Mouse (Mus musculus): Measurements from ENCODE around the gene Mt3. TPM values are rescaled to one million over a fixed set of nuclear protein-coding genes. Genes with fewer than 3 reads are reported as not detected.
A peak's percentile ranks its signal among the peaks of the same experiment; 100 is the strongest.

Mt3 gene
- polyA plus RNA-seq, 1 experiment from 2014 or later = 0.95 TPM

DNA sequence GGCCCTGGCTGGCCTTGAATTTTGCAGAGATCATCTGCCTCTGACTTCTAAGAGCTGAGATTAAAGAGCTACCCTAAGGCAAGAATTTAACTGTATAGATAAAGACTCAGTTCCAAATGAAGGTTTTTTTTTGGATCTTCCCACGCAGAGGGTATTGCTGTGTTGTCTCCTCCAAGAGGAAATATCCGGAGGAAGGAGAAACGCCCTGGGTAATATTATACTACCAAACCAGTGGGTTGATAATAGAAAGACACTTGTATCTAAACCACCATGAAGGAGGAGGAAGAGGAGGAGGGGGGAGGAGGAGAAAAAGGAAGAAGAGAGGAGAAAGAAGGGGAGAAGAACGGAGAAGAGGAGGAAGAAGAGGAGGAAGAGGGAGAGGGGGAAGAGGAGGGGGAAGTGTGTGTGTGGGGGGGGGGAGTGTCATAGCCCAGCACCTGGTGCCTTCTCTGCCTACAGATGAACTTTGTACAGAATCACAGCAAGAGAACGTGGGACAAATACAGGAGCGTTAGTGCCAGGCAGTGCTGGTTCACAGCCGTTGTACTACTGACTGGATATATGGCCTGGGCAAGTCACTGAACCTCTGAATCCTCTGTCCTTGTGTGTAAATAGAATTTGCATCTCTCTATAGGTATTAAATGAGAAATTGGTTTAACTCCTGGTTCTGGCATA lies 25.4 kb downstream of the Mt3 start:
- DNase-seq (ENCODE audit: low spot score) = no peak
- H3K9me3 ChIP-seq (ENCODE audit: control insufficient read depth, low read length) = no peaks in the 10 kb centered on the region
- 61% methylated on average over 7 of the region's 7 CpGs for WGBS
- H3K4me3 ChIP-seq (ENCODE audit: low read depth, low read length) = peak overlapping the region; percentile 75; the same call in 1 of the 2 replicates
- H3K27me3 ChIP-seq (replicated peaks; ENCODE audit: control insufficient read depth, insufficient read depth, low read length) = peaks cover 19% of the 10 kb centered on the region
- no peak for ATAC-seq (replicated peaks; ENCODE audit: low FRiP score)
- H3K27ac ChIP-seq (ENCODE audit: low read depth, low read length) = peak overlapping the region; percentile 88; the same call in 1 of the 2 replicates
- H3K9ac ChIP-seq (ENCODE audit: low read depth, low read length) = peak overlapping the region; percentile 91
- peaks cover 19% of the 10 kb centered on the region for H3K4me1 ChIP-seq (replicated peaks; ENCODE audit: control insufficient read depth, insufficient read depth, low read length)
- peak overlapping the region; percentile 79 for H3K4me2 ChIP-seq
- H3K36me3 ChIP-seq (ENCODE audit: control insufficient read depth, insufficient read depth, low read length) = no peaks in the 10 kb centered on the region

DNA sequence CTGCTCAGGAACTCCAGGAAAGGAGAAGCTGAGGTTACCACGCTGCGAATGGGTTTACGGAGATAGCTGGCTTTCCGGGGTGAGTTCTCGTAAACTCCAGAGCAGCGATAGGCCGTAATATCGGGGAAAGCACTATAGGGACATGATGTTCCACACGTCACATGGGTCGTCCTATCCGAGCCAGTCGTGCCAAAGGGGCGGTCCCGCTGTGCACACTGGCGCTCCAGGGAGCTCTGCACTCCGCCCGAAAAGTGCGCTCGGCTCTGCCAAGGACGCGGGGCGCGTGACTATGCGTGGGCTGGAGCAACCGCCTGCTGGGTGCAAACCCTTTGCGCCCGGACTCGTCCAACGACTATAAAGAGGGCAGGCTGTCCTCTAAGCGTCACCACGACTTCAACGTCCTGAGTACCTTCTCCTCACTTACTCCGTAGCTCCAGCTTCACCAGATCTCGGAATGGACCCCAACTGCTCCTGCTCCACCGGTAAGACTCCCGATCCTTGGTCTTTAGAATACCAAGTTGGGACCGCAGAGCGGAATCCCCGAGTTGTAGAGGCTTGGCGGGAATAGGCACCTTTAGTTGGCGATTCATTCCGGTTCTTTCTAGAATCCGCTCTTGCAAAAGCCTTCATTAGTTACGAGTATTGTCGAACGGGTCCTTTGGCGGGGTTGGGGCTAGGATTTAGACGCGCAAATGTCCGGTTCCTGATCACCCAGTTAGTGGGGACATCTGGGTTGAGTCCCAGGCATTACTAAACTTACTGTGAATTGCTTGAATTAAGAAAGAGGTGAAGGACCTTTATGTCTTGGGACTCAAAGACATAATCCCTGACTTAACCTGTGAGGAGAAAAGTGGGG lies 26.7 kb downstream of the Mt3 start, which contains the start of gene Mt1:
TSS of gene Mt1 (plus strand) at position 226 of the 856 bp plus-strand sequence.
- peak within 1 kb of the TSS; percentile 91 for H3K9ac ChIP-seq (ENCODE audit: low read depth, low read length)
- no peaks in the 10 kb centered on the region for H3K36me3 ChIP-seq (ENCODE audit: control insufficient read depth, insufficient read depth, low read length)
- peak within 1 kb of the TSS; percentile 79 for H3K4me2 ChIP-seq
- under 1% methylated on average over 50 of the region's 50 CpGs for WGBS
- ATAC-seq (replicated peaks; ENCODE audit: low FRiP score) (peak; percentile 90), DNase-seq (ENCODE audit: low spot score) (peak; percentile 92)
- peaks cover 26% of the 10 kb centered on the region for H3K4me1 ChIP-seq (replicated peaks; ENCODE audit: control insufficient read depth, insufficient read depth, low read length)
- H3K9me3 ChIP-seq (ENCODE audit: control insufficient read depth, low read length) = no peaks in the 10 kb centered on the region
- peak within 1 kb of the TSS; percentile 94 for H3K27ac ChIP-seq (ENCODE audit: low read depth, low read length)
- peaks cover 26% of the 10 kb centered on the region for H3K27me3 ChIP-seq (replicated peaks; ENCODE audit: control insufficient read depth, insufficient read depth, low read length)
- H3K4me3 ChIP-seq (ENCODE audit: low read depth, low read length) = peak within 1 kb of the TSS; percentile 75

DNA sequence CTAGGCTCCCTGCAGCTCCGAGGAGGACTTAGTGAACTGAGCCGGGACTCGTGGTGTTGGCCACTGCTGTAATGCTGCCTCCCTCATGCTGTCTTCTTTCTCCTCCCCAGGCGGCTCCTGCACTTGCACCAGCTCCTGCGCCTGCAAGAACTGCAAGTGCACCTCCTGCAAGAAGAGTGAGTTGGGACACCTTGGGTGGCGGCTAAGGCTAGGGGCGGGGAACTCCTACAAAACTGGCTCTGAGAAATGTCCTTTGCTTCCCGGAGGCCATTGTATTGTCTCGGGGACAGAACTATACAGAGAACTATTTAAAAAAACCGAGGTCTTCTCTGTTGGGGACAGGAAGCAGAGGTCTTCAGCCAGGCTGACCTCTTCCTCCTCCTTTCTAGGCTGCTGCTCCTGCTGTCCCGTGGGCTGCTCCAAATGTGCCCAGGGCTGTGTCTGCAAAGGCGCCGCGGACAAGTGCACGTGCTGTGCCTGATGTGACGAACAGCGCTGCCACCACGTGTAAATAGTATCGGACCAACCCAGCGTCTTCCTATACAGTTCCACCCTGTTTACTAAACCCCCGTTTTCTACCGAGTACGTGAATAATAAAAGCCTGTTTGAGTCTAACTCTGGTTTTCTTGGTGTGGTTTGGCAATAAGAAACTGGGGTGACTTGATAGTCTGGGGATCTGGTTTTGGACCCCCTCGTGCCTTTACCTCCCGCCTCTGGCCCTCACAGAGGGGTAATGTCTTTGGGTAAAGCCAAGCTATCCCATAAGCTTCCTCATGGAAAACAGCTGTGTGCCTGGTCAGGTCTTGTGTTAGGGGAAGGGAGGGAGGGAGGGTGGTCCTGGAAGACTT lies 27.5 kb downstream of the Mt3 start:
- H3K9ac ChIP-seq (ENCODE audit: low read depth, low read length) = peak overlapping the region; percentile 91
- peaks cover 28% of the 10 kb centered on the region for H3K4me1 ChIP-seq (replicated peaks; ENCODE audit: control insufficient read depth, insufficient read depth, low read length)
- H3K9me3 ChIP-seq (ENCODE audit: control insufficient read depth, low read length) = no peaks in the 10 kb centered on the region
- no peaks in the 10 kb centered on the region for H3K36me3 ChIP-seq (ENCODE audit: control insufficient read depth, insufficient read depth, low read length)
- H3K4me2 ChIP-seq = peak overlapping the region; percentile 79
- ATAC-seq (replicated peaks; ENCODE audit: low FRiP score) (no peak), DNase-seq (ENCODE audit: low spot score) (peak; percentile 62)
- H3K27ac ChIP-seq (ENCODE audit: low read depth, low read length) = peak overlapping the region; percentile 94
- WGBS = 4% methylated on average over 25 of the region's 25 CpGs
- peaks cover 29% of the 10 kb centered on the region for H3K27me3 ChIP-seq (replicated peaks; ENCODE audit: control insufficient read depth, insufficient read depth, low read length)
- H3K4me3 ChIP-seq (ENCODE audit: low read depth, low read length) = peak overlapping the region; percentile 75

DNA sequence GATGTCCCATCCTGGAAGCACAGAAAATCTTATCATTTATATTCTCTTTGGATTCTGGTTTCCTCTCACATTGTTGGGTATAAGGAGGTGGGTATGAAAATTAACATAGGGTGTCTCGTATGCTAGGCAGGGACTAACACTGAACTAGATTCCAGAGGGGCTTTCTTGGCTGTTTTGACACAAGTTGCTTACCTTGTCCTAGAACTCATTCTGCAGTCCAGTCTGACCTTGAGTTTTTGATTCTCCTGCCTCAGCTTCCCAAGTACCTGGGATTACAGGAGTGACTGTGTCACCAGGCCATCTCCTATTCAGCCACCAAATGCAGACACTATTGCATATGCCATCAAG lies 28.1 kb downstream of the Mt3 start:
- no peak for ATAC-seq (replicated peaks; ENCODE audit: low FRiP score)

DNA sequence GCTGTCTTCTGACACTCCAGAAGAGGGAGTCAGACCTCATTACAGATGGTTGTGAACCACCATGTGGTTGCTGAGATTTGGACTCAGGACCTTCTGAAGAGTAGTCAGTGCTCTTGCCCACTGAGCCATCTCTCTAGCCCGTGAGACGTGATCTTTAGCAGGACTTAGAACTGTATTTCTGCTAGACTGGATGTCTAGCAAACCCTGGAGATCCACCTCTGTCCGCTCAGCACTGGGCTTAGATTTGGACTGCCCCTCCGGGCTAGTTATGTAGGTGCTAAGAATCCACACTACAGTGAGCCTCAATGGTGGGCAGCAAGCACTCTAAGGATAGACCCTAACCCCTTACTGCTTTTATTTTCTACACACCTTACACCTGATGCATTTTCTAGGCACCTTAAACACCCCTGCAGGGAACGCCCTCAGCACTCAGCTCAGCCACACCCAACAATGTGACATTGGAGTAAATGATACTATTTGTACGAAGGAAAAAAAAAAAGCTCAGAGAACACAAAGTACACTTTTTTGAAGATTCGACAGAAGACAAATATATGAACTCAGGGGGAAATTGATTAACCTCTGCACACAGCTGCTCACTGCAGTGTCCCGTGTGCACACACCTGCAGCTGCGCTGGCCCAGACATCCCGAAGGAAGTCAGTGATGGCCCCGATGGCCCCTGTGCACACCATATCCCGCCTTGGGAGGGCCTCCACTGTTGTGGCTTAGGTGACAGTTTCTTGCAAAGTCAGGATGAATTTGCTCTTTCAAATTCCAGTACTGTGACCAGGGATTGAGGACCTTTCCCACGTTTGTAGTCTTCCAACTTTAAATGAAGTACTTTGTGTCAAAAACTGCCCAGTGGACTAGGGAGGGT lies 29.9 kb downstream of the Mt3 start:
- peaks cover 40% of the 10 kb centered on the region for H3K27me3 ChIP-seq (replicated peaks; ENCODE audit: control insufficient read depth, insufficient read depth, low read length)
- ATAC-seq (replicated peaks; ENCODE audit: low FRiP score) = no peak
- no peak for DNase-seq (ENCODE audit: low spot score)
- H3K4me2 ChIP-seq = peak overlapping the region; percentile 78
- H3K9me3 ChIP-seq (ENCODE audit: control insufficient read depth, low read length) = no peaks in the 10 kb centered on the region
- peak overlapping the region; percentile 43 for H3K4me3 ChIP-seq (ENCODE audit: low read depth, low read length)
- H3K36me3 ChIP-seq (ENCODE audit: control insufficient read depth, insufficient read depth, low read length) = no peaks in the 10 kb centered on the region
- 0 out of 2 replicates have a peak overlapping the region, but pooled peaks have one; percentile 37 for H3K9ac ChIP-seq (ENCODE audit: low read depth, low read length)
- peak overlapping the region; percentile 82 for H3K27ac ChIP-seq (ENCODE audit: low read depth, low read length)
- WGBS = 62% methylated on average over 13 of the region's 13 CpGs
- peaks cover 40% of the 10 kb centered on the region for H3K4me1 ChIP-seq (replicated peaks; ENCODE audit: control insufficient read depth, insufficient read depth, low read length)

More for the DNA sequence above, 28.1 kb downstream of the Mt3 start:
- no peak for DNase-seq (ENCODE audit: low spot score)
- Histone ChIP-seq H3K36me3 (ENCODE audit: control insufficient read depth, insufficient read depth, low read length) (no peaks in the 10 kb centered on the region), H3K27ac (ENCODE audit: low read depth, low read length) (peak overlapping the region; percentile 94), H3K4me2 (peak overlapping the region; percentile 79), H3K4me1 (replicated peaks; ENCODE audit: control insufficient read depth, insufficient read depth, low read length) (peaks cover 28% of the 10 kb centered on the region), H3K27me3 (replicated peaks; ENCODE audit: control insufficient read depth, insufficient read depth, low read length) (peaks cover 30% of the 10 kb centered on the region), H3K9ac (ENCODE audit: low read depth, low read length) (peak overlapping the region; percentile 91), H3K9me3 (ENCODE audit: control insufficient read depth, low read length) (no peaks in the 10 kb centered on the region), H3K4me3 (ENCODE audit: low read depth, low read length) (peak overlapping the region; percentile 75)
- WGBS = 76% methylated on average over 1 of the region's 1 CpGs

DNA sequence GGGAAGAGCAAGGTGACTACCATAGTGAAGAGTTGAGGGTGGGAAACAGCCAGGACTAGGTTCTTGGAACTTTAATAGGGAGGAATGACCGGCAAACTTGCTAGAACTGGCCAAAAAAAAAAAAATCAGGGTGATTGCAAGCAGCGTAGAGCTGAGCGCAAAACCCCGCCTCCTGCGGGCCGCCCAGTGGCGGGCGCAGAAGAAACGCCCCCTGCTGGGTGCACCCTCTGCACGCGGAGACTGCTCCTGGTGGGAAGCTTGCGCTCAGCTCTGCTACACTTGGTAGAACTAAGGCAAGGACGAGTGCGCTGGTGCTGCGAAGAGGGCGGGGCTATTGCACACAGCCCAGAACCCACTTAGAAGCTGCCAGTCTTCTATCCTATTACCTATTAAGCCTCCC lies 30.7 kb downstream of the Mt3 start:
- Histone ChIP-seq H3K27me3 (replicated peaks; ENCODE audit: control insufficient read depth, insufficient read depth, low read length) (peaks cover 44% of the 10 kb centered on the region), H3K9ac (ENCODE audit: low read depth, low read length) (peak overlapping the region; percentile 47), H3K36me3 (ENCODE audit: control insufficient read depth, insufficient read depth, low read length) (no peaks in the 10 kb centered on the region), H3K9me3 (ENCODE audit: control insufficient read depth, low read length) (no peaks in the 10 kb centered on the region), H3K27ac (ENCODE audit: low read depth, low read length) (peak overlapping the region; percentile 82), H3K4me2 (peak overlapping the region; percentile 78), H3K4me1 (replicated peaks; ENCODE audit: control insufficient read depth, insufficient read depth, low read length) (peaks cover 37% of the 10 kb centered on the region), H3K4me3 (ENCODE audit: low read depth, low read length) (peak overlapping the region; percentile 43)
- WGBS = under 1% methylated on average over 16 of the region's 16 CpGs
- peak; percentile 76 for ATAC-seq (replicated peaks; ENCODE audit: low FRiP score)
- peak; percentile 89 for DNase-seq (ENCODE audit: low spot score)

DNA sequence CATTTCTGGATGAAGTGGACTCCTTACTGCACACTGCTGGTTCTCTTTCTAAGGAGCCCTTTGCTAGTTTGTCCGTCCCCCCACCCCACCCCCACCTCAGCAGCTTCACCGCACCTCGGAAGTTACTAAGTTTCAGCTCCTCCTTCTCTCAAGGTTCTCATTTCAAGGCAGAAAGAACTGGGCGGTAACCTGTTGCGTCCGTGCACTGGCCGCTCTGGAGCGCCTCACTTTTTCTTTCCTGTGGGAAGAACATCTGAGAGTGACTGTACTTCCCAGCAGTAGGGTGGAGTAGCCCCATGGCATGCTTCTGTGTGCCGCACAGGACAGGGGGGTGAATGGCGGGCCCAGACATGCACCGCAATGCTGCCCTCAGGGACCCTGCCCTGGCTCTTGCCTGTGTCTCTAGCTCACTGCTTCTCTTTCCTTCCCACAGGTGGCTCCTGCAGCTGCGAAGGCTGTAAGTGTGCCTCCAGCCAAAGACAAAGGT lies 32.0 kb downstream of the Mt3 start:
- H3K27me3 ChIP-seq (replicated peaks; ENCODE audit: control insufficient read depth, insufficient read depth, low read length) = peaks cover 44% of the 10 kb centered on the region

More for the DNA sequence above, 32.0 kb downstream of the Mt3 start:
- Histone ChIP-seq H3K9me3 (ENCODE audit: control insufficient read depth, low read length) (no peaks in the 10 kb centered on the region), H3K4me3 (ENCODE audit: low read depth, low read length) (peak overlapping the region; percentile 2; the same call in 1 of the 2 replicates), H3K36me3 (ENCODE audit: control insufficient read depth, insufficient read depth, low read length) (no peaks in the 10 kb centered on the region), H3K4me1 (replicated peaks; ENCODE audit: control insufficient read depth, insufficient read depth, low read length) (peaks cover 35% of the 10 kb centered on the region), H3K27ac (ENCODE audit: low read depth, low read length) (0 out of 2 replicates have a peak overlapping the region, but pooled peaks have one; percentile 2), H3K9ac (ENCODE audit: low read depth, low read length) (peak overlapping the region; percentile 47), H3K4me2 (peak overlapping the region; percentile 78)
- ATAC-seq (replicated peaks; ENCODE audit: low FRiP score) (no peak), DNase-seq (ENCODE audit: low spot score) (no peak)
- WGBS = 33% methylated on average over 12 of the region's 12 CpGs

All from liver, embryonic 11.5 days (tissue).